Mouse (Mus musculus) embryonic facial prominence, embryonic 12.5 days (tissue): ENCODE data around the gene Vmn1r4. TPM values are rescaled to one million over a fixed set of nuclear protein-coding genes. Genes with fewer than 3 reads are reported as not detected.

Experiments used
- polyA plus RNA-seq: library from polyadenylated mRNA; unstranded; fragments of >200 nt; fragmentation: Nextera tagmentation; extraction: Ambion mirVana; gene quantifications from 2 replicates; pipeline ENCODE4 v1.2.1, GENCODE M21; 2016

Vmn1r4 gene
- polyA plus RNA-seq, 1 experiment from 2014 or later, result 0.46 TPM

Other genes with a start within 250 kb of the Vmn1r4 start
- gene Lsm5, start 219.3 kb upstream of the Vmn1r4 start, polyA plus RNA-seq, result 179 and 185 TPM in 2 replicates
- gene Avl9, start 209.1 kb upstream of the Vmn1r4 start, polyA plus RNA-seq, result 19.4 and 20.1 TPM in 2 replicates
- 44.8 and 45.6 TPM in 2 replicates for gene Kbtbd2, start 126.2 kb upstream of the Vmn1r4 start, polyA plus RNA-seq
- 130 and 135 TPM in 2 replicates for gene Fkbp9, start 92.0 kb upstream of the Vmn1r4 start, polyA plus RNA-seq
- 64.5 and 69.2 TPM in 2 replicates for gene Nt5c3, start 83 bp upstream of the Vmn1r4 start, polyA plus RNA-seq
- gene Vmn1r5, start 46.3 kb downstream of the Vmn1r4 start, polyA plus RNA-seq, result not detected in 2 replicates
- not detected in 2 replicates for gene Vmn1r6, start 73.2 kb downstream of the Vmn1r4 start, polyA plus RNA-seq
- gene Vmn1r7, start 101.3 kb downstream of the Vmn1r4 start, polyA plus RNA-seq, result not detected in 2 replicates
- not detected in 2 replicates for gene Vmn1r8, start 108.3 kb downstream of the Vmn1r4 start, polyA plus RNA-seq
- not detected in 2 replicates for gene Vmn1r9, start 142.8 kb downstream of the Vmn1r4 start, polyA plus RNA-seq
- not detected in 2 replicates for gene Vmn1r10, start 185.4 kb downstream of the Vmn1r4 start, polyA plus RNA-seq
- not detected in 2 replicates for gene Vmn1r11, start 209.4 kb downstream of the Vmn1r4 start, polyA plus RNA-seq
- not detected in 2 replicates for gene Vmn1r12, start 232.9 kb downstream of the Vmn1r4 start, polyA plus RNA-seq